Mouse (Mus musculus): ENCODE measurements at regions not wholly inside any gene's neighbourhood (a gene's known extent, or its start where the extent isn't known, plus 50 kb on each side); places are given as distances from the start of the nearest gene placed in this dataset.

DNA sequence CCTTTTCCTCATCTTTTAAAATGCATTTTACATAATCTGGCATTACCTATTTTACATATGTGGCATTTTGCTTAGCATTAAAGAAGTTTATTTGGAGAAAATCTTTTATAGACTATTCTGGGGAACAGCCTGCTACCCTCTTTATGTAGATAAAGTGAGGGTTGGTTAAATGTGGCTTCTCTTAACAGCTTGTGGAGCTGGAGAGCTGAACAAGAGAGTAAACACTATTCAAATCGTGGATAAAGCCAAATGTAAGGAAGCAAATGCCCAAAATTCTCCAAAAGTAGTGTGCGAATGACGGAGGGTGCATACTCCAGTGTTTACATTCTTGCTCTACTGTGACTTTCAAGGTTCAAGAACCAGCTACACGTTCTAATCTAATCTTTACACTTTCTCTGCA lies 833.9 kb upstream of the Tenm2 start:
- no peak overlapping the region for H3K9ac ChIP-seq (replicated peaks; ENCODE audit: low read depth, low read length)
- no peaks in the 10 kb centered on the region for H3K36me3 ChIP-seq (replicated peaks; ENCODE audit: control insufficient read depth, insufficient read depth, low read length)
- H3K9me3 ChIP-seq (replicated peaks; ENCODE audit: control insufficient read depth, low read length) = no peaks in the 10 kb centered on the region
- H3K4me3 ChIP-seq (ENCODE audit: low read depth, low read length) = no peak overlapping the region
- ATAC-seq (ENCODE audit: insufficient read depth, low read depth) (no peak), DNase-seq (ENCODE audit: low spot score) (no peak)
- H3K27me3 ChIP-seq (ENCODE audit: control insufficient read depth, insufficient read depth, low read length) = no peaks in the 10 kb centered on the region
- TF ChIP-seq CTCF (IDR thresholded peaks at IDR 0.05; ENCODE audit: low read depth) (no peak), EP300 (IDR thresholded peaks at IDR 0.05; ENCODE audit: low read depth) (no peak)
- 57% methylated on average over 4 of the region's 4 CpGs for WGBS
- H3K4me1 ChIP-seq (ENCODE audit: control insufficient read depth, insufficient read depth) = no peaks in the 10 kb centered on the region
- no peak overlapping the region for H3K4me2 ChIP-seq (ENCODE audit: low read depth, low read length)
- H3K27ac ChIP-seq (ENCODE audit: low read depth) = no peak overlapping the region

DNA sequence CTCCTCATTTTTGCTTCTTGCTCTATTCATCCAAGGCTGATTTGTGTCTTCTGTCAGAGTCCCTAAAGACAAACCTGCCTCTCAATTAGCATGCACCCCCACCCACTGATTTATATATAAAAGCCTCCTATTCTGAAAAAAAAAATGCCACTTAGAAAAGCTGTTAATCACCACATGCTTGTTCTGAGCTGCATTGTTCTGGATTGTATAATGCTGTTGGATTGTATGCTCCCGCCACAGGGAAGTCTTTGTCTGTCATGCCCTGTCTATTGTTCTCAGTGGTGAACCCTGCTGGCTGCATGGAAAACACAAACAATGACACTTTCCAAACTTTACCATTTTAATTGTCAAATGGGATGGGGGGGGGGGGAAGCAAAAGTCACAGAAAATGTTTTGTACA lies 831.9 kb upstream of the Tenm2 start:
- TF ChIP-seq EP300 (IDR thresholded peaks at IDR 0.05; ENCODE audit: low read depth) (no peak), CTCF (IDR thresholded peaks at IDR 0.05; ENCODE audit: low read depth) (no peak)
- 67% methylated on average over 1 of the region's 1 CpGs for WGBS
- no peaks in the 10 kb centered on the region for H3K9me3 ChIP-seq (replicated peaks; ENCODE audit: control insufficient read depth, low read length)

DNA sequence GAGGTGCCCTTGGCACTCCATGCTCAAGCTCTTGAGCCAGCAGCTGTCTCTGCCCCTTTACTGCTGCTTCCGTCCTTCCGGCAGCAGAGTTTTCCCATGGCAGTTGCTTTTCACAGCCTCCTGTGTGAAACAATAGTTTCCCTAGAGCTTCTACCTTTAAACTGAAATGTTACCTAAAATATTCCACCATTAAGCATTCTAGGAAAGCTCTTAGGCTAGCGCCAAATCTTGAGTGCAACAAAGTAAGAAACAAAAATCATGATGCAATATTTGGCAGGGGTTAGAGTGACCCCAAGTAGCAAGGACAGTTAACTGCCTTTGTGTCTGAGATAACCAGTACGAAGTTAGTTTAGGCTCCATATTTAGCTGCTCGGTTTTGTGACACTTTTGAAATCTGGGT lies 830.3 kb upstream of the Tenm2 start:
- ATAC-seq (ENCODE audit: insufficient read depth, low read depth) (peak; percentile 90), DNase-seq (ENCODE audit: low spot score) (peak; percentile 39)
- no peaks in the 10 kb centered on the region for H3K27me3 ChIP-seq (ENCODE audit: control insufficient read depth, insufficient read depth, low read length)
- H3K4me1 ChIP-seq (ENCODE audit: control insufficient read depth, insufficient read depth) = no peaks in the 10 kb centered on the region
- H3K36me3 ChIP-seq (replicated peaks; ENCODE audit: control insufficient read depth, insufficient read depth, low read length) = no peaks in the 10 kb centered on the region
- H3K4me2 ChIP-seq (ENCODE audit: low read depth, low read length) = no peak overlapping the region
- no peak overlapping the region for H3K4me3 ChIP-seq (ENCODE audit: low read depth, low read length)
- peak overlapping the region; percentile 72 for H3K27ac ChIP-seq (ENCODE audit: low read depth)
- TF ChIP-seq EP300 (IDR thresholded peaks at IDR 0.05; ENCODE audit: low read depth) (peak; percentile 57; the same call in 1 of the 2 replicates), CTCF (IDR thresholded peaks at IDR 0.05; ENCODE audit: low read depth) (no peak)
- H3K9me3 ChIP-seq (replicated peaks; ENCODE audit: control insufficient read depth, low read length) = no peaks in the 10 kb centered on the region
- no peak overlapping the region for H3K9ac ChIP-seq (replicated peaks; ENCODE audit: low read depth, low read length)
- WGBS = 32% methylated on average over 5 of the region's 5 CpGs

More for the DNA sequence above, 831.9 kb upstream of the Tenm2 start:
- H3K4me3 ChIP-seq (ENCODE audit: low read depth, low read length) = no peak overlapping the region
- H3K4me1 ChIP-seq (ENCODE audit: control insufficient read depth, insufficient read depth) = no peaks in the 10 kb centered on the region
- H3K9ac ChIP-seq (replicated peaks; ENCODE audit: low read depth, low read length) = no peak overlapping the region
- no peak for DNase-seq (ENCODE audit: low spot score)
- no peak overlapping the region for H3K27ac ChIP-seq (ENCODE audit: low read depth)
- H3K36me3 ChIP-seq (replicated peaks; ENCODE audit: control insufficient read depth, insufficient read depth, low read length) = no peaks in the 10 kb centered on the region
- no peaks in the 10 kb centered on the region for H3K27me3 ChIP-seq (ENCODE audit: control insufficient read depth, insufficient read depth, low read length)
- no peak for ATAC-seq (ENCODE audit: insufficient read depth, low read depth)
- H3K4me2 ChIP-seq (ENCODE audit: low read depth, low read length) = no peak overlapping the region

DNA sequence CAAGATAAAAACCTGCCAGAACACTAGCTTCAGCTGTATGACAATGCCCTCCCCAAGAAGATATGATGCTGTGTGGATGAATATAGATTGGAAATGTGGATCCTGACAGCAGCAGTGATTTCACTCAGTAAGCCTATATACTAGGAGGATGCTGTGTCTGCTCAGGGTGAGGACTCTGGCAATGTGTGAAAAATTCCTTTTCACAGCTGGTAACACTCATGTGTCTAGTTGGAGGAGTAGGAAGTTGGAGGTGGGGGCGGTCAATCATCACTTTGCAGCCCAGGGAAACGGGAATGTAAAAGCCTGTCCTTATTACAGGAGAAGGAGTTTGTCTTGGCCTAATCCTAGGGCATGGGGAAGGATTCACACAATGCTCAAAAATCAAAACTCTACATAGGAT lies 824.3 kb upstream of the Tenm2 start:
- TF ChIP-seq EP300 (IDR thresholded peaks at IDR 0.05; ENCODE audit: low read depth) (no peak), CTCF (IDR thresholded peaks at IDR 0.05; ENCODE audit: low read depth) (no peak)
- Histone ChIP-seq H3K4me2 (ENCODE audit: low read depth, low read length) (no peak overlapping the region), H3K27ac (ENCODE audit: low read depth) (no peak overlapping the region), H3K9me3 (replicated peaks; ENCODE audit: control insufficient read depth, low read length) (no peaks in the 10 kb centered on the region), H3K9ac (replicated peaks; ENCODE audit: low read depth, low read length) (no peak overlapping the region), H3K27me3 (ENCODE audit: control insufficient read depth, insufficient read depth, low read length) (no peaks in the 10 kb centered on the region), H3K4me1 (ENCODE audit: control insufficient read depth, insufficient read depth) (no peaks in the 10 kb centered on the region), H3K4me3 (ENCODE audit: low read depth, low read length) (no peak overlapping the region), H3K36me3 (replicated peaks; ENCODE audit: control insufficient read depth, insufficient read depth, low read length) (no peaks in the 10 kb centered on the region)
- WGBS = 32% methylated on average over 2 of the region's 2 CpGs
- no peak for ATAC-seq (ENCODE audit: insufficient read depth, low read depth)
- DNase-seq (ENCODE audit: low spot score) = no peak

DNA sequence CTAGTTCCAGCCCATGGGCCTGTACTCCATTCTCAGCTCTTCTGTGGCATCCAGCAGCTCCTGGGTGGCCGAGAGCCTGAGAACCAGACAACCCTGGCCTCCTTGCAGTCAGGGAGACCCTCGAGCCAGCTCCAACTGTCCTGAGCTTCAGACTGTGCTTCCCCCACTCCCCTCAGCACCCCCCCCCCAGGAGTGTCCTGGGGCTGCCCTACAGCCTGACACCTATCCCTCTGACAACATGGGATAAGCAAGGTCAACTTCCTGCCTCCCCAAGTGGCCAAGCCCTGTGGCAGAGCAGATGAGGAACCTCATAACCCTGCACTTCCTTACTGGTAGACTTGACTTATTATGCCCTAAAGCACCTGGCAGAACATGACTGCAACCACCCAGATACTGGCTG lies 823.1 kb upstream of the Tenm2 start:
- ATAC-seq (ENCODE audit: insufficient read depth, low read depth) = no peak
- no peak for TF ChIP-seq EP300 (IDR thresholded peaks at IDR 0.05; ENCODE audit: low read depth)
- TF ChIP-seq CTCF (IDR thresholded peaks at IDR 0.05; ENCODE audit: low read depth) = no peak

DNA sequence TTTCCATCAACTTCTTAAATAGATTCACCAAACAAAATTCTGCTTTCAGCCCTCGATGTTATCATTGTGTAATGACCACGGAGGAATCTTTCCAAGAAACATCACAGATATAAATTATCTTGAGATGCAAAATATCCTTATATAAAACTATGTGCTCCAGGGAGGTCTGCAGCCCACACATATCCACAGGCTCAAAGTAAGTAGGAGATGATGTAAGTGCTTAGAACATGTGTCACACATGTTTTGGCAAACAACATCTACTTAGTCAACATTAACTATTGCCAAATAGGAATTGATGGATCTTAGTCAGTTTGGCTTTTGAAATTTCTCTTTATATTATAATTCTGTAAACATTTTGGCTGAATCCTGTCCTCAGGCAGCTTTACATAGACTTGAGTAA lies 800.8 kb upstream of the Tenm2 start:
- Histone ChIP-seq H3K4me3 (ENCODE audit: low read depth, low read length) (no peak overlapping the region), H3K4me1 (ENCODE audit: control insufficient read depth, insufficient read depth) (no peaks in the 10 kb centered on the region), H3K4me2 (ENCODE audit: low read depth, low read length) (no peak overlapping the region), H3K27me3 (ENCODE audit: control insufficient read depth, insufficient read depth, low read length) (no peaks in the 10 kb centered on the region), H3K36me3 (replicated peaks; ENCODE audit: control insufficient read depth, insufficient read depth, low read length) (no peaks in the 10 kb centered on the region), H3K9ac (replicated peaks; ENCODE audit: low read depth, low read length) (no peak overlapping the region), H3K27ac (ENCODE audit: low read depth) (no peak overlapping the region), H3K9me3 (replicated peaks; ENCODE audit: control insufficient read depth, low read length) (no peaks in the 10 kb centered on the region)
- 57% methylated on average over 2 of the region's 2 CpGs for WGBS
- DNase-seq (ENCODE audit: low spot score) = no peak
- ATAC-seq (ENCODE audit: insufficient read depth, low read depth) = no peak
- no peak for TF ChIP-seq CTCF (IDR thresholded peaks at IDR 0.05; ENCODE audit: low read depth)
- no peak for TF ChIP-seq EP300 (IDR thresholded peaks at IDR 0.05; ENCODE audit: low read depth)

More for the DNA sequence above, 823.1 kb upstream of the Tenm2 start:
- H3K9me3 ChIP-seq (replicated peaks; ENCODE audit: control insufficient read depth, low read length) = no peaks in the 10 kb centered on the region
- H3K4me2 ChIP-seq (ENCODE audit: low read depth, low read length) = no peak overlapping the region
- no peaks in the 10 kb centered on the region for H3K36me3 ChIP-seq (replicated peaks; ENCODE audit: control insufficient read depth, insufficient read depth, low read length)
- 50% methylated on average over 2 of the region's 2 CpGs for WGBS
- no peak overlapping the region for H3K9ac ChIP-seq (replicated peaks; ENCODE audit: low read depth, low read length)
- H3K4me1 ChIP-seq (ENCODE audit: control insufficient read depth, insufficient read depth) = no peaks in the 10 kb centered on the region
- DNase-seq (ENCODE audit: low spot score) = no peak
- no peak overlapping the region for H3K4me3 ChIP-seq (ENCODE audit: low read depth, low read length)
- no peaks in the 10 kb centered on the region for H3K27me3 ChIP-seq (ENCODE audit: control insufficient read depth, insufficient read depth, low read length)
- no peak overlapping the region for H3K27ac ChIP-seq (ENCODE audit: low read depth)
